Mouse (Mus musculus): ENCODE measurements around the gene Cfap61. TPM values are rescaled to one million over a fixed set of nuclear protein-coding genes. Genes with fewer than 3 reads are reported as not detected.
A peak's percentile ranks its signal among the peaks of the same experiment; 100 is the strongest.

The Cfap61 gene
- polyA plus RNA-seq, 1 experiment from 2014 or later = 0.78 TPM

GRCm38 (mm10) chr2:146226484-146226883, 291.9 kb downstream of the Cfap61 start:
- Histone ChIP-seq H3K36me3 (replicated peaks) (no peaks in the 10 kb centered on the region), H3K27ac (no peak overlapping the region), H3K27me3 (ENCODE audit: poor library complexity, severe bottlenecking) (peaks cover 80% of the 10 kb centered on the region), H3K9me3 (no peaks in the 10 kb centered on the region), H3K4me1 (peaks cover 38% of the 10 kb centered on the region), H3K4me3 (no peak overlapping the region)
- peak; percentile 55 for DNase-seq (ENCODE audit: extremely low spot score, low spot score)
- WGBS = 5% methylated on average over 9 of the region's 9 CpGs

GRCm38 (mm10) chr2:146227646-146228045, 293.1 kb downstream of the Cfap61 start:
- Histone ChIP-seq H3K36me3 (replicated peaks) (no peaks in the 10 kb centered on the region), H3K9me3 (no peaks in the 10 kb centered on the region), H3K4me3 (no peak overlapping the region), H3K27ac (no peak overlapping the region), H3K4me1 (peaks cover 26% of the 10 kb centered on the region), H3K27me3 (ENCODE audit: poor library complexity, severe bottlenecking) (peaks cover 69% of the 10 kb centered on the region)
- DNase-seq (ENCODE audit: extremely low spot score, low spot score) = no peak
- WGBS = 69% methylated on average over 3 of the region's 3 CpGs

DNA sequence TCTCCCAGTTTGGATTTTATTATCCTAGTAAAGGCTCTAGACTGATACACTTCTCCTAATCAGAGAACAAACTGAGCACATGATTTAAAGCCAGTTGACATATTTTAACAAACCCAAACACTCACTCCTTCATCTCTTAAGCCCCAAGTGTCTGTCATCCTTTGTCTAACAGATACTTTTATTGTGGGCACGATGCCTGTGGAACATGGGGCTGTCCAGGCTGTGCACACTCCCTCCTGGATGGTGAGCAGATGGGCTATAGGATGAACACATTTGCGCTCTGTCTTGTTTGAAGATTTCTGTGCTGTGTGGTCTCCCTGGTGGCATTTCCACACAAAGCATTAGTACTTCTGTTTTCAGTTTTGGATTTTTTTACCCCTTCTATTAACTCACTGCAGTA, 293.9 kb downstream of the Cfap61 start:
- no peak overlapping the region for H3K27ac ChIP-seq
- peaks cover 18% of the 10 kb centered on the region for H3K4me1 ChIP-seq
- H3K9me3 ChIP-seq = no peaks in the 10 kb centered on the region
- WGBS = 80% methylated on average over 2 of the region's 2 CpGs
- peaks cover 61% of the 10 kb centered on the region for H3K27me3 ChIP-seq (ENCODE audit: poor library complexity, severe bottlenecking)
- H3K36me3 ChIP-seq (replicated peaks) = no peaks in the 10 kb centered on the region
- H3K4me3 ChIP-seq = no peak overlapping the region
- DNase-seq (ENCODE audit: extremely low spot score, low spot score) = no peak

DNA sequence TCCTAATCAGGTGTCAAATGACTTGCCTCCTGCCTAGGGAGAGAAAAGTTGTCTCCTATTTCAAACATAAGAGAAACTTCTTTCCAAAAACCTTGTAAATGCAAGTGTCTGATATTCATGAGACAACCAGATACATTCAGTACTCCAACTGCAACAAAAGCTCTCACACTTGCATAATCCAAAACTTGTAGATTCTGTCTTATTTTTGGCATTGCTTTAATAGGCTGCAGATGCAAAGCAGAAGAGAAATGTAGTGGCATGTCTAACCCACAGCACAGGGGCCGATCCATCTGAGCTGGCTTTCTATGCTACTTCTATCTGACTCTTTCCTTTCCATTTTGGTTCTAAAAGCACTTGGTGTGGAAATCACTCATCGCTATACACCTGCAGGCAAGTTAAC, 296.9 kb downstream of the Cfap61 start:
- Histone ChIP-seq H3K4me1 (peaks cover 5% of the 10 kb centered on the region), H3K9me3 (no peaks in the 10 kb centered on the region), H3K27ac (no peak overlapping the region), H3K27me3 (ENCODE audit: poor library complexity, severe bottlenecking) (peaks cover 31% of the 10 kb centered on the region), H3K36me3 (replicated peaks) (no peaks in the 10 kb centered on the region), H3K4me3 (no peak overlapping the region)
- no peak for DNase-seq (ENCODE audit: extremely low spot score, low spot score)
- WGBS = 94% methylated on average over 2 of the region's 2 CpGs

GRCm38 (mm10) chr2:146239196-146239747, 304.7 kb downstream of the Cfap61 start:
- H3K36me3 ChIP-seq (replicated peaks) = 0 out of 2 replicates have a peak, but pooled peaks cover 2% of the 10 kb centered on the region
- H3K4me3 ChIP-seq = no peak overlapping the region
- no peaks in the 10 kb centered on the region for H3K4me1 ChIP-seq
- no peak overlapping the region for H3K27ac ChIP-seq
- no peaks in the 10 kb centered on the region for H3K9me3 ChIP-seq
- 91% methylated on average over 4 of the region's 4 CpGs for WGBS
- H3K27me3 ChIP-seq (ENCODE audit: poor library complexity, severe bottlenecking) = no peaks in the 10 kb centered on the region
- no peak for DNase-seq (ENCODE audit: extremely low spot score, low spot score)

DNA sequence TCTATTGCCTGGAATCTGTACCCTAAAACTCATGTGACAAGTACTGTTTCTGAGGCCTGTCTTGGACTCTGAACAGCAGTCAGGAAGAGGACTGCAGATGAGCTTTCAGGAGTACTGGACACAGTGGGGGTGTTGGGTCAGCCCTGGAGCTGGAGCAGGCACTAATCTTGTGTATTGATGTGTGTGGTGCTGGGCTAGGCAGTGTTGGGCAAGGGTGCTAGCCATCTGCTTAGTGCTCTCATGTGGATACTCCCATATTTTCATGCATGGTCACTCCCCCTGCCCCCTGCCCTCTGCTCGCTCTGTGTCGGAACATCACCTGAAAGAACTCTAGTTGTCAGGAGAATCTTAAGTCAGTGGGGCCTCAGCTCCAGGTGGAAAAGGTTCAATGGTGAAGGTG, 309.5 kb downstream of the Cfap61 start:
- peaks cover 23% of the 10 kb centered on the region for H3K4me1 ChIP-seq
- peaks cover 11% of the 10 kb centered on the region for H3K36me3 ChIP-seq (replicated peaks)
- no peaks in the 10 kb centered on the region for H3K27me3 ChIP-seq (ENCODE audit: poor library complexity, severe bottlenecking)
- H3K27ac ChIP-seq = no peak overlapping the region
- DNase-seq (ENCODE audit: extremely low spot score, low spot score) = no peak
- 93% methylated on average over 2 of the region's 2 CpGs for WGBS
- H3K4me3 ChIP-seq = no peak overlapping the region
- no peaks in the 10 kb centered on the region for H3K9me3 ChIP-seq

- H3K4me1 ChIP-seq = peaks cover 23% of the 10 kb centered on the region
- DNase-seq (ENCODE audit: extremely low spot score, low spot score) = no peak
- no peak overlapping the region for H3K27ac ChIP-seq
- WGBS = 78% methylated on average over 7 of the region's 7 CpGs
- no peaks in the 10 kb centered on the region for H3K9me3 ChIP-seq
- H3K27me3 ChIP-seq (ENCODE audit: poor library complexity, severe bottlenecking) = no peaks in the 10 kb centered on the region
- no peak overlapping the region for H3K4me3 ChIP-seq
- H3K36me3 ChIP-seq (replicated peaks) = peaks cover 11% of the 10 kb centered on the region
These were observed 310.8 kb downstream of the Cfap61 start for GRCm38 (mm10) chr2:146245401-146245800.

- no peak overlapping the region for H3K27ac ChIP-seq
- WGBS = 89% methylated on average over 4 of the region's 4 CpGs
- no peak overlapping the region for H3K4me3 ChIP-seq
- DNase-seq (ENCODE audit: extremely low spot score, low spot score) = no peak
- peaks cover 23% of the 10 kb centered on the region for H3K4me1 ChIP-seq
- H3K9me3 ChIP-seq = no peaks in the 10 kb centered on the region
- H3K27me3 ChIP-seq (ENCODE audit: poor library complexity, severe bottlenecking) = no peaks in the 10 kb centered on the region
- peaks cover 11% of the 10 kb centered on the region for H3K36me3 ChIP-seq (replicated peaks)
These were observed 312.0 kb downstream of the Cfap61 start for GRCm38 (mm10) chr2:146246409-146247075.

- Histone ChIP-seq H3K27ac (peak overlapping the region; percentile 56; the same call in 1 of the 2 replicates), H3K4me1 (peaks cover 23% of the 10 kb centered on the region), H3K9me3 (no peaks in the 10 kb centered on the region), H3K36me3 (replicated peaks) (peaks cover 11% of the 10 kb centered on the region), H3K4me3 (no peak overlapping the region), H3K27me3 (ENCODE audit: poor library complexity, severe bottlenecking) (no peaks in the 10 kb centered on the region)
- no peak for DNase-seq (ENCODE audit: extremely low spot score, low spot score)
- 67% methylated on average over 6 of the region's 6 CpGs for WGBS
These were observed 313.0 kb downstream of the Cfap61 start for GRCm38 (mm10) chr2:146247576-146247975.

- Histone ChIP-seq H3K4me1 (peaks cover 23% of the 10 kb centered on the region), H3K36me3 (replicated peaks) (peaks cover 9% of the 10 kb centered on the region), H3K9me3 (no peaks in the 10 kb centered on the region), H3K27me3 (ENCODE audit: poor library complexity, severe bottlenecking) (no peaks in the 10 kb centered on the region), H3K4me3 (no peak overlapping the region), H3K27ac (no peak overlapping the region)
- WGBS = 85% methylated on average over 7 of the region's 7 CpGs
- DNase-seq (ENCODE audit: extremely low spot score, low spot score) = no peak
These were observed 314.4 kb downstream of the Cfap61 start for GRCm38 (mm10) chr2:146249033-146249432.

GRCm38 (mm10) chr2:146250236-146250904, 315.8 kb downstream of the Cfap61 start:
- H3K27ac ChIP-seq = no peak overlapping the region
- H3K36me3 ChIP-seq (replicated peaks) = peaks cover 4% of the 10 kb centered on the region; the same call in 1 of the 2 replicates
- H3K27me3 ChIP-seq (ENCODE audit: poor library complexity, severe bottlenecking) = no peaks in the 10 kb centered on the region
- peaks cover 26% of the 10 kb centered on the region for H3K4me1 ChIP-seq
- no peak for DNase-seq (ENCODE audit: extremely low spot score, low spot score)
- H3K4me3 ChIP-seq = no peak overlapping the region
- no peaks in the 10 kb centered on the region for H3K9me3 ChIP-seq
- WGBS = 81% methylated on average over 6 of the region's 6 CpGs

DNA sequence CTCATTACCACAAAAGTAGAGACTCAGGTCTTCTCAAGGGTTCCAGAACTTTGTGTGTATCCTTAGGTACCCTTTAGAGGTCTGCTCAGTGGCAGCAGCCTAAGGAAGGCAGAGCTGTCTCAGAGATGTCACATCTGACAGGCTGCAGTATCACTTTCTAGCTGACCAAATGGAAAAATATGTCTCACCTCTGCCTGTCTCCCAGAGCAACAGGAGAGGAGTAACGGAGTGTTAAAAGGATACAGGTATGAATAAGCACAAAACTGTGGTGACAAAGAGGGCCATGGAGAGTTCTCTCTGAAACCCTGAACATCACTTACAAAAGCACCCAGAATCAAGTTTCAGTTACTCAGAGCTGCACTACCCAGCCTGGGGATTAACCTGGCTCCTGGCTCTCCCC, 319.8 kb downstream of the Cfap61 start:
- H3K4me3 ChIP-seq = no peak overlapping the region
- peaks cover 36% of the 10 kb centered on the region for H3K4me1 ChIP-seq
- H3K9me3 ChIP-seq = no peaks in the 10 kb centered on the region
- WGBS = 96% methylated on average over 1 of the region's 1 CpGs
- no peaks in the 10 kb centered on the region; the same call in 1 of the 2 replicates for H3K27me3 ChIP-seq (ENCODE audit: poor library complexity, severe bottlenecking)
- no peak for DNase-seq (ENCODE audit: extremely low spot score, low spot score)
- H3K36me3 ChIP-seq (replicated peaks) = no peaks in the 10 kb centered on the region; the same call in 1 of the 2 replicates
- H3K27ac ChIP-seq = no peak overlapping the region

- Histone ChIP-seq H3K9me3 (no peaks in the 10 kb centered on the region), H3K27me3 (ENCODE audit: poor library complexity, severe bottlenecking) (peaks cover 9% of the 10 kb centered on the region; the same call in 1 of the 2 replicates), H3K4me3 (no peak overlapping the region), H3K36me3 (replicated peaks) (no peaks in the 10 kb centered on the region; the same call in 1 of the 2 replicates), H3K27ac (no peak overlapping the region), H3K4me1 (peaks cover 49% of the 10 kb centered on the region)
- DNase-seq (ENCODE audit: extremely low spot score, low spot score) = no peak
These were observed 321.1 kb downstream of the Cfap61 start for GRCm38 (mm10) chr2:146255636-146256035.

Measured in forebrain, embryonic 10.5 days (tissue).